Comparison of ENCODE assay signal across 7 mouse cellular contexts in genomic region chr19:7068661-7069531, GRCm38 (mm10). TPM values are rescaled to one million over a fixed set of nuclear protein-coding genes. Genes with fewer than 3 reads are reported as not detected.
DNase-seq lines count a peak whose midpoint lies in the region; ATAC-seq and TF ChIP-seq lines count a peak whose summit lies in the region.

No protein-coding gene starts in this region.

- H3K79me2 ChIP-seq in liver, adult 2 months (ENCODE audit: control insufficient read depth, insufficient read depth, low read length) = 0 out of 2 replicates have a peak, but pooled peaks cover 2% of the 10 kb centered on the region

- H3K9me3 ChIP-seq in forebrain, embryonic 11.5 days (ENCODE audit: control insufficient read depth, low read length) = no peaks in the 10 kb centered on the region
- no peaks in the 10 kb centered on the region for H3K9me3 ChIP-seq in limb, embryonic 13.5 days
- H3K9me3 ChIP-seq in stomach, postnatal 0 days (ENCODE audit: control insufficient read depth, low read length) = no peaks in the 10 kb centered on the region

- TF ChIP-seq EP300 in stomach, postnatal 0 days (optimal IDR thresholded peaks at IDR 0.05) = no peak

- H3K27me3 ChIP-seq in liver, adult 2 months (ENCODE audit: control insufficient read depth, insufficient read depth, low read length) = no peaks in the 10 kb centered on the region
- peaks cover 4% of the 10 kb centered on the region for H3K27me3 ChIP-seq in forebrain, embryonic 11.5 days (ENCODE audit: control insufficient read depth, insufficient read depth, low read length)
- peaks cover 47% of the 10 kb centered on the region for H3K27me3 ChIP-seq in limb, embryonic 13.5 days
- no peaks in the 10 kb centered on the region for H3K27me3 ChIP-seq in stomach, postnatal 0 days (ENCODE audit: control insufficient read depth, insufficient read depth, low read length)

- DNase-seq in liver, adult 2 months (ENCODE audit: extremely low read depth, low read depth, low spot score) = peak; percentile 28
- DNase-seq in liver = no peak
- DNase-seq in forebrain, embryonic 11.5 days (ENCODE audit: low spot score) = no peak
- DNase-seq in stomach, postnatal 0 days (ENCODE audit: low spot score) = no peak
- DNase-seq in layer of hippocampus, adult 8-10 months (ENCODE audit: low spot score in 2 of 2) = no peak

- no peak for TF ChIP-seq CTCF in liver, adult 2 months (IDR thresholded peaks at IDR 0.05; ENCODE audit: low read depth, low read length)
- TF ChIP-seq CTCF in stomach, postnatal 0 days (IDR thresholded peaks at IDR 0.05; ENCODE audit: low read depth) = peak; percentile 40

- no peak overlapping the region for H3K4me3 ChIP-seq in liver, adult 2 months (ENCODE audit: insufficient read depth, low read depth, low read length)
- no peak overlapping the region for H3K4me3 ChIP-seq in forebrain, embryonic 11.5 days (ENCODE audit: low read depth, low read length)
- H3K4me3 ChIP-seq in limb, embryonic 13.5 days = no peak overlapping the region
- H3K4me3 ChIP-seq in stomach, postnatal 0 days (ENCODE audit: low read depth, low read length) = no peak overlapping the region

- H3K9ac ChIP-seq in liver, adult 2 months (ENCODE audit: low read depth, low read length) = no peak overlapping the region
- no peak overlapping the region; the same call in 1 of the 2 replicates for H3K9ac ChIP-seq in forebrain, embryonic 11.5 days (ENCODE audit: low read length)
- peak overlapping the region; percentile 31; the same call in 1 of the 2 replicates for H3K9ac ChIP-seq in limb, embryonic 13.5 days
- H3K9ac ChIP-seq in stomach, postnatal 0 days (ENCODE audit: low read length) = no peak overlapping the region

- 65% methylated on average over 11 of the region's 11 CpGs for WGBS in liver, adult 2 months
- WGBS in forebrain, embryonic 11.5 days = 33% methylated on average over 11 of the region's 11 CpGs
- WGBS in limb, embryonic 13.5 days = 38% methylated on average over 11 of the region's 11 CpGs
- 75% methylated on average over 11 of the region's 11 CpGs for WGBS in stomach, postnatal 0 days

- H3K4me2 ChIP-seq in forebrain, embryonic 11.5 days (ENCODE audit: low read depth, low read length, severe bottlenecking) = no peak overlapping the region; the same call in 1 of the 2 replicates
- peak overlapping the region; percentile 36 for H3K4me2 ChIP-seq in limb, embryonic 13.5 days (replicated peaks)
- H3K4me2 ChIP-seq in stomach, postnatal 0 days (replicated peaks; ENCODE audit: low read depth) = no peak overlapping the region

- no peak for TF ChIP-seq POLR2A in liver, adult 2 months (IDR thresholded peaks at IDR 0.05; ENCODE audit: extremely low read depth, insufficient read depth, low read length)

- no peaks in the 10 kb centered on the region for H3K36me3 ChIP-seq in liver, adult 2 months (ENCODE audit: control insufficient read depth, insufficient read depth, low read length)
- H3K36me3 ChIP-seq in forebrain, embryonic 11.5 days (ENCODE audit: control insufficient read depth, insufficient read depth, low read length) = no peaks in the 10 kb centered on the region
- no peaks in the 10 kb centered on the region for H3K36me3 ChIP-seq in limb, embryonic 13.5 days
- H3K36me3 ChIP-seq in stomach, postnatal 0 days (ENCODE audit: control insufficient read depth, insufficient read depth, low read length) = no peaks in the 10 kb centered on the region

- 0 out of 2 replicates have a peak, but pooled peaks cover 2% of the 10 kb centered on the region for H3K4me1 ChIP-seq in liver, adult 2 months (ENCODE audit: control insufficient read depth, insufficient read depth, low read length)
- peaks cover 47% of the 10 kb centered on the region for H3K4me1 ChIP-seq in forebrain, embryonic 11.5 days (replicated peaks; ENCODE audit: control insufficient read depth, insufficient read depth, low read length)
- peaks cover 68% of the 10 kb centered on the region for H3K4me1 ChIP-seq in limb, embryonic 13.5 days
- peaks cover 3% of the 10 kb centered on the region for H3K4me1 ChIP-seq in stomach, postnatal 0 days (replicated peaks; ENCODE audit: control insufficient read depth, insufficient read depth)

- no peak overlapping the region for H3K27ac ChIP-seq in liver, adult 2 months (replicated peaks; ENCODE audit: insufficient read depth, low read depth, low read length)
- H3K27ac ChIP-seq in forebrain, embryonic 11.5 days (ENCODE audit: low read depth, low read length) = peak overlapping the region; percentile 74
- H3K27ac ChIP-seq in limb, embryonic 13.5 days = no peak overlapping the region
- H3K27ac ChIP-seq in stomach, postnatal 0 days (replicated peaks) = 0 out of 2 replicates have a peak overlapping the region, but pooled peaks have one; percentile 18

- ATAC-seq in forebrain, embryonic 11.5 days (replicated peaks; ENCODE audit: low FRiP score) = peak; percentile 31; the same call in 1 of the 2 replicates
- no peak for ATAC-seq in limb, embryonic 13.5 days (ENCODE audit: low FRiP score, low read depth)
- ATAC-seq in stomach, postnatal 0 days (ENCODE audit: low FRiP score, low TSS enrichment) = no peak
- ATAC-seq in inflammation-experienced regulatory T-cells, adult 6 months = no peak

RNA-seq across cellular contexts. Expression of gene Macrod1, which starts 12.3 kb away (rescaled TPM):
- 12.2 and 15.0 TPM in 2 replicates for total RNA-seq in liver, adult 2 months (2014; rRNA removed)
- 115 and 120 TPM in 2 replicates for polyA plus RNA-seq in liver, adult 2 months (2012; rRNA removed)
- 3.6 and 4.0 TPM in 2 replicates for polyA plus RNA-seq in forebrain, embryonic 11.5 days (2014; fragmentation: Nextera tagmentation; extraction: Ambion mirVana)
- 12.3 and 13.3 TPM in 2 replicates for polyA plus RNA-seq in limb, embryonic 13.5 days (2015; fragmentation: Nextera tagmentation; extraction: Ambion mirVana)
- polyA plus RNA-seq in stomach, postnatal 0 days (2015; fragmentation: Nextera tagmentation; extraction: Ambion mirVana) = 16.8 and 20.5 TPM in 2 replicates
- polyA plus RNA-seq in inflammation-experienced regulatory T-cells, adult 6 months (2017; shearing (Covaris generic)) = 1 to 10 TPM in 2 of 3 experiments, under 1 TPM in 1; 0.99 to 3.1 (median 1.8) TPM
- 10 to 100 TPM; 19.2 to 21.4 (median 20.1) TPM for total RNA-seq in layer of hippocampus, adult 8-10 months (2022)

RNA-seq across cellular contexts. Expression of gene Stip1, which starts 29.1 kb away (rescaled TPM):
- 44.9 and 49.4 TPM in 2 replicates for total RNA-seq in liver, adult 2 months (2014; rRNA removed)
- 32.3 and 37.2 TPM in 2 replicates for polyA plus RNA-seq in liver, adult 2 months (2012; rRNA removed)
- 428 and 444 TPM in 2 replicates for polyA plus RNA-seq in forebrain, embryonic 11.5 days (2014; fragmentation: Nextera tagmentation; extraction: Ambion mirVana)
- polyA plus RNA-seq in limb, embryonic 13.5 days (2015; fragmentation: Nextera tagmentation; extraction: Ambion mirVana) = 241 and 278 TPM in 2 replicates
- 67.9 and 69.7 TPM in 2 replicates for polyA plus RNA-seq in stomach, postnatal 0 days (2015; fragmentation: Nextera tagmentation; extraction: Ambion mirVana)
- polyA plus RNA-seq in inflammation-experienced regulatory T-cells, adult 6 months (2017; shearing (Covaris generic)) = 100 to 1,000 TPM; 104 to 160 (median 120) TPM
- total RNA-seq in layer of hippocampus, adult 8-10 months (2022) = 100 to 1,000 TPM; 155 to 228 (median 191) TPM

RNA-seq across cellular contexts. Expression of gene Flrt1, which starts 36.6 kb away (rescaled TPM):
- 0.09 and 0.40 TPM in 2 replicates for total RNA-seq in liver, adult 2 months (2014; rRNA removed)
- 0.27 and 0.31 TPM in 2 replicates for polyA plus RNA-seq in liver, adult 2 months (2012; rRNA removed)
- polyA plus RNA-seq in forebrain, embryonic 11.5 days (2014; fragmentation: Nextera tagmentation; extraction: Ambion mirVana) = 7.7 and 9.0 TPM in 2 replicates
- 7.7 and 8.1 TPM in 2 replicates for polyA plus RNA-seq in limb, embryonic 13.5 days (2015; fragmentation: Nextera tagmentation; extraction: Ambion mirVana)
- polyA plus RNA-seq in stomach, postnatal 0 days (2015; fragmentation: Nextera tagmentation; extraction: Ambion mirVana) = 1.1 and 1.6 TPM in 2 replicates
- polyA plus RNA-seq in inflammation-experienced regulatory T-cells, adult 6 months (2017; shearing (Covaris generic)) = under 1 TPM in 1 of 3 experiments, not detected in 2; 0.20 TPM
- 10 to 100 TPM; 18.9 to 23.5 (median 21.5) TPM for total RNA-seq in layer of hippocampus, adult 8-10 months (2022)

RNA-seq across cellular contexts. Expression of gene Fermt3, which starts 49.6 kb away (rescaled TPM):
- total RNA-seq in liver, adult 2 months (2014; rRNA removed) = 3.1 and 3.4 TPM in 2 replicates
- polyA plus RNA-seq in liver, adult 2 months (2012; rRNA removed) = 3.2 and 6.3 TPM in 2 replicates
- 8.0 and 8.5 TPM in 2 replicates for polyA plus RNA-seq in forebrain, embryonic 11.5 days (2014; fragmentation: Nextera tagmentation; extraction: Ambion mirVana)
- 7.6 and 8.4 TPM in 2 replicates for polyA plus RNA-seq in limb, embryonic 13.5 days (2015; fragmentation: Nextera tagmentation; extraction: Ambion mirVana)
- 7.6 and 8.1 TPM in 2 replicates for polyA plus RNA-seq in stomach, postnatal 0 days (2015; fragmentation: Nextera tagmentation; extraction: Ambion mirVana)
- 100 to 1,000 TPM; 253 to 288 (median 257) TPM for polyA plus RNA-seq in inflammation-experienced regulatory T-cells, adult 6 months (2017; shearing (Covaris generic))
- 10 to 100 TPM in 2 of 4 experiments, 1 to 10 TPM in 2; 3.7 to 17.8 (median 9.2) TPM for total RNA-seq in layer of hippocampus, adult 8-10 months (2022)

Comparison
In these comparisons a context has a peak if more than half of its experiments do, and no peak if none do; other contexts are left out.
1. H3K27ac ChIP-seq: peak in forebrain, embryonic 11.5 days (single experiment) and stomach, postnatal 0 days (single experiment); none in liver, adult 2 months (single experiment) and limb, embryonic 13.5 days (single experiment).